Mouse (Mus musculus) CH12.LX (cell line): ENCODE measurements around the gene Ssbp2. TPM values are rescaled to one million over a fixed set of nuclear protein-coding genes. Genes with fewer than 3 reads are reported as not detected.

Source experiments
- DNase-seq: peaks from one replicate; pipeline ENCODE4 v3.0.0-alpha.2; 2013; ENCODE audit errors: extremely low read depth
- H3K27ac ChIP-seq: 2 replicates; pipeline ENCODE4 v1.5.1; 2012; ENCODE audit warnings: low read depth, mild to moderate bottlenecking, control low read depth, moderate library complexity; ENCODE audit not compliant: insufficient read depth
- H3K27me3 ChIP-seq: replicated peaks from 2 replicates; pipeline ENCODE3; 2012; ENCODE audit warnings: inconsistent platforms
- H3K36me3 ChIP-seq, 2 experiments: replicated peaks in 1 of 2; 2 replicates each; pipeline versions ENCODE3 to v1.6.1; 2012; ENCODE audit warnings: inconsistent platforms in 1 of 2, low read length in 1 of 2, mild to moderate bottlenecking in 1 of 2, mixed read lengths in 1 of 2, moderate library complexity in 1 of 2; ENCODE audit not compliant: control insufficient read depth in 1 of 2, insufficient read depth in 1 of 2
- H3K4me1 ChIP-seq, 2 experiments: 2 replicates each; pipeline ENCODE4 v1.6.1; 2012; ENCODE audit warnings: inconsistent platforms in 1 of 2, moderate library complexity in 1 of 2; ENCODE audit not compliant: insufficient read depth in 2 of 2, control insufficient read depth in 1 of 2
- H3K4me2 ChIP-seq: 2 replicates; pipeline ENCODE4 v1.6.1; 2012; ENCODE audit warnings: low read depth, mild to moderate bottlenecking, control low read depth; ENCODE audit not compliant: poor library complexity, insufficient read depth, severe bottlenecking
- H3K4me3 ChIP-seq, 3 experiments: fragments of 150-350 bp in 1 of 3; sonication (generic) in 1 of 3; replicated peaks in 1 of 3; 2 replicates each; pipeline versions ENCODE3 to v1.5.1; 2011 to 2012; ENCODE audit warnings: low read depth in 2 of 3, low read length in 2 of 3, mild to moderate bottlenecking in 2 of 3, moderate library complexity in 2 of 3, control low read depth in 1 of 3, improper control_type of control experiment in 1 of 3, inconsistent platforms in 1 of 3, mixed read lengths in 1 of 3; ENCODE audit not compliant: poor library complexity in 1 of 3
- H3K79me2 ChIP-seq: replicated peaks from 2 replicates; pipeline ENCODE4 v1.6.1; 2012; ENCODE audit warnings: mild to moderate bottlenecking, moderate library complexity; ENCODE audit not compliant: control insufficient read depth, poor library complexity, insufficient read depth, severe bottlenecking; ENCODE audit errors: extremely low read depth
- H3K9ac ChIP-seq: 2 replicates; pipeline ENCODE4 v1.6.1; 2012; ENCODE audit warnings: low read depth, mild to moderate bottlenecking, control low read depth, moderate library complexity; ENCODE audit not compliant: insufficient read depth
- H3K9me3 ChIP-seq: replicated peaks from 2 replicates; pipeline ENCODE3; 2012; ENCODE audit warnings: low read length, inconsistent platforms, mixed read lengths
- BHLHE40 ChIP-seq: IDR thresholded peaks from 2 replicates; pipeline ENCODE4 v1.6.1; 2011; ENCODE audit warnings: mild to moderate bottlenecking, low read depth, low read length, improper control_type of control experiment
- CHD1 ChIP-seq: IDR thresholded peaks from 2 replicates; pipeline ENCODE4 v1.6.1; 2012; ENCODE audit warnings: low read depth, low read length, improper control_type of control experiment, inconsistent platforms
- CHD2 ChIP-seq: IDR thresholded peaks from 2 replicates; pipeline ENCODE4 v1.6.1; 2011; ENCODE audit warnings: low read length, improper control_type of control experiment
- CTCF ChIP-seq, 2 experiments: IDR thresholded peaks in 1 of 2; conservative IDR thresholded peaks in 1 of 2; 2 replicates each; pipeline ENCODE4 v1.5.1; 2011 to 2012; ENCODE audit warnings: low read depth in 2 of 2, low read length in 2 of 2, improper control_type of control experiment in 1 of 2, inconsistent platforms in 1 of 2, mild to moderate bottlenecking in 1 of 2, moderate library complexity in 1 of 2
- IRF4 ChIP-seq: IDR thresholded peaks from 2 replicates; pipeline ENCODE4 v1.6.1; 2014; ENCODE audit warnings: low read depth, mild to moderate bottlenecking, inconsistent platforms, low read length, improper control_type of control experiment
- JUN ChIP-seq: IDR thresholded peaks from 2 replicates; pipeline ENCODE4 v1.6.1; 2011; ENCODE audit warnings: low read depth, mild to moderate bottlenecking, low read length, improper control_type of control experiment, moderate library complexity; ENCODE audit not compliant: insufficient read depth
- MAFK ChIP-seq: IDR thresholded peaks from 2 replicates; pipeline ENCODE4 v1.6.1; 2011; ENCODE audit warnings: low read length, improper control_type of control experiment; ENCODE audit not compliant: insufficient replicate concordance
- MAX ChIP-seq: IDR thresholded peaks from 2 replicates; pipeline ENCODE4 v1.6.1; 2011; ENCODE audit warnings: low read length, improper control_type of control experiment
- MAZ ChIP-seq: IDR thresholded peaks from 2 replicates; pipeline ENCODE4 v1.6.1; 2012; ENCODE audit warnings: low read depth, mild to moderate bottlenecking, inconsistent platforms, low read length, improper control_type of control experiment, moderate library complexity
- MXI1 ChIP-seq: IDR thresholded peaks from 2 replicates; pipeline ENCODE4 v1.6.1; 2011; ENCODE audit warnings: mild to moderate bottlenecking, low read depth, low read length, improper control_type of control experiment
- PAX5 ChIP-seq: IDR thresholded peaks from 2 replicates; pipeline ENCODE4 v1.6.1; 2012; ENCODE audit warnings: low read length, inconsistent platforms, mixed read lengths
- POLR2AphosphoS2 ChIP-seq: IDR thresholded peaks from 2 replicates; pipeline ENCODE4 v1.6.1; 2011; ENCODE audit warnings: low read depth, low read length, improper control_type of control experiment
- SIN3A ChIP-seq: IDR thresholded peaks from 2 replicates; pipeline ENCODE4 v1.6.1; 2012; ENCODE audit warnings: low read length, improper control_type of control experiment, inconsistent platforms
- TBP ChIP-seq: conservative IDR thresholded peaks from 2 replicates; pipeline ENCODE4 v1.6.1; 2011; ENCODE audit warnings: low read depth, low read length, improper control_type of control experiment
- UBTF ChIP-seq: IDR thresholded peaks from 2 replicates; pipeline ENCODE4 v1.6.1; 2012; ENCODE audit warnings: low read depth, mild to moderate bottlenecking, inconsistent platforms, low read length, improper control_type of control experiment, moderate library complexity
- USF1 ChIP-seq: IDR thresholded peaks from 2 replicates; pipeline ENCODE4 v1.6.1; 2014; ENCODE audit warnings: low read depth, mild to moderate bottlenecking, inconsistent platforms, low read length, improper control_type of control experiment
- ZKSCAN1 ChIP-seq: IDR thresholded peaks from 2 replicates; pipeline ENCODE4 v1.6.1; 2012; ENCODE audit warnings: low read depth, inconsistent platforms, low read length, improper control_type of control experiment, borderline replicate concordance
- ZMIZ1 ChIP-seq: IDR thresholded peaks from 2 replicates; pipeline ENCODE4 v1.6.1; 2012; ENCODE audit warnings: low read depth, mild to moderate bottlenecking, inconsistent platforms, low read length, improper control_type of control experiment
- dilution Hi-C: fragments of 300-500 bp; cut with MboI; formaldehyde crosslinking; loops from 2 replicates; pipeline ENCODE4 v1.14.3; 2020; ENCODE audit warnings: low sequenced_read_pairs; ENCODE audit not compliant: extremely low pct_unique_long_range_greater_than_20kb, extremely low pct_ligation_motif_present
- in situ Hi-C: fragments of 300-500 bp; cut with MboI; formaldehyde crosslinking; loops from 3 replicates; pipeline ENCODE4 v1.14.3; 2019; ENCODE audit warnings: low sequenced_read_pairs, low pct_ligation_motif_present, low pct_unique_long_range_greater_than_20kb, mixed read lengths
- polyA plus RNA-seq: library from polyadenylated mRNA; unstranded; fragments of >175 nt; gene quantifications from 2 replicates; pipeline ENCODE4 v1.2.1, GENCODE M21; 2012; ENCODE audit warnings: low read depth; ENCODE audit not compliant: insufficient read length
- total RNA-seq, 2 experiments: library from RNA; depleted of rRNA; stranded (reverse); fragments of 300-350 nt in 1 of 2; fragments of >200 nt in 1 of 2; gene quantifications; 2 replicates each; pipeline ENCODE4 v1.2.3; 2012 to 2014

The Ssbp2 gene
- total and polyA plus RNA-seq, 3 experiments, result 1.9 to 3.6 (median 1.9) TPM

GRCm38 (mm10) chr13:91475888-91476287 lies 15.8 kb downstream of the Ssbp2 start:
- in situ Hi-C loops, result no loop called here
- no peaks in the 10 kb centered on the region for H3K27me3 ChIP-seq
- TF ChIP-seq PAX5 (no peak), JUN (no peak), POLR2AphosphoS2 (no peak), IRF4 (no peak), ZMIZ1 (no peak), MAX (no peak), CHD1 (no peak), CHD2 (no peak), TBP (no peak), MXI1 (no peak), UBTF (no peak), MAFK (no peak), CTCF (conservative IDR thresholded peaks at IDR 0.05 in 1 of 2, IDR thresholded peaks at IDR 0.05 in 1 of 2; ENCODE audit: low read depth in 2 of 2, low read length in 2 of 2) (no peak), ZKSCAN1 (no peak), MAZ (no peak), SIN3A (no peak), BHLHE40 (no peak), USF1 (no peak)
- no peaks in the 10 kb centered on the region for H3K36me3 ChIP-seq
- H3K9me3 ChIP-seq, result peaks cover 3% of the 10 kb centered on the region
- dilution Hi-C loops, result no loop called here
- H3K4me3 ChIP-seq, result no peak overlapping the region
- H3K79me2 ChIP-seq, result no peaks in the 10 kb centered on the region
- DNase-seq, result no peak
- H3K27ac ChIP-seq, result no peak overlapping the region
- H3K4me1 ChIP-seq, result no peaks in the 10 kb centered on the region
- no peak overlapping the region for H3K9ac ChIP-seq
- H3K4me2 ChIP-seq, result no peak overlapping the region

GRCm38 (mm10) chr13:91476596-91477100 lies 16.6 kb downstream of the Ssbp2 start:
- peaks cover 3% of the 10 kb centered on the region for H3K9me3 ChIP-seq
- in situ Hi-C loops (no loop called here), dilution Hi-C loops (no loop called here)
- H3K4me2 ChIP-seq, result no peak overlapping the region
- H3K27me3 ChIP-seq, result no peaks in the 10 kb centered on the region
- no peaks in the 10 kb centered on the region for H3K4me1 ChIP-seq
- no peak for TF ChIP-seq IRF4
- H3K9ac ChIP-seq, result no peak overlapping the region
- DNase-seq, result no peak
- no peaks in the 10 kb centered on the region for H3K36me3 ChIP-seq
- H3K27ac ChIP-seq, result no peak overlapping the region
- H3K4me3 ChIP-seq, result no peak overlapping the region
- no peaks in the 10 kb centered on the region for H3K79me2 ChIP-seq
